Mouse (Mus musculus): ENCODE data around the gene Meox2. TPM values are rescaled to one million over a fixed set of nuclear protein-coding genes. Genes with fewer than 3 reads are reported as not detected.
"Not testable (repeated sequence)": the region's sequence is repeated elsewhere in the genome, so short reads cannot be mapped to it uniquely, and the experiment has no call there.

Gene Meox2
- total RNA-seq (2022), result under 1 TPM in 2 of 4 experiments, not detected in 2; 0.15 to 0.18 TPM

DNA sequence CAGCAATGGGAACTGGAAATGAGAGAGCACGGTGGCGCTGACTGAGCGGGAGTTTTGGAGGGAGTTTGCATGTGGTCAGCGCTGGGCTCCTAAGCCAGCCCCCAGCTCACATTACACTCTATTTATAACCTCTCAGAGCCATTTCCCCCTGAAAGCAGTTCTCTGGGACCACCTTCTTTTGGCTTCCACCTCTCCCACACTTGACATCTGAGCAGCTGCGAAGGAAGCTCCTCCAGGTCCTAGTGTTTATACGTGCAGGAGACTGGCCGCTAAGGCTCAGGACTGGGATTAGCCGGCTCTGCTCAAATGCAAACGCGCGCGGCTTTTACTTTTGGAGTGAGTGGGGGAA is at the start of gene Meox2:
Gene Meox2 (plus strand): TSS at position 151 of the 349 bp plus-strand sequence.
- no peak for DNase-seq (ENCODE audit: low spot score in 2 of 2)

DNA sequence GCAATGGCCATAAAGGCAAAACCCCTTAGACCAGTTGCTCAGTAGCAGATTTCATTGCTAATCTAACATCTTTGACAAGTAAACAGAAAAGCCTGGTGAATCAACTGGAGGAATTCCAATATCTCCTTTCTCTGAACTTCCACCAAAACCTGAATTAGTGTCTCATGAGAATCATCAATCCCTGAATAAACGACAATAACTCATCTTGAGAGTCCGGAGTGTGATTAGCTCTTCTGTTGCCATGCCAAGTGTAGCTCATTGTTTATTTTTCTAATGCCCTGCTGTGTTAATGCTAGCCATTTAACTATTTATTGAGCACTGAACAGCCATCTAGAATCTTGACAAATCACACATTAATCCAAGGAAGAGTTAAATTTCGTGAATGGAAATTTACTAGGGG is 35.7 kb upstream of the Meox2 start:
- no peak for DNase-seq (ENCODE audit: low spot score in 2 of 2)

DNA sequence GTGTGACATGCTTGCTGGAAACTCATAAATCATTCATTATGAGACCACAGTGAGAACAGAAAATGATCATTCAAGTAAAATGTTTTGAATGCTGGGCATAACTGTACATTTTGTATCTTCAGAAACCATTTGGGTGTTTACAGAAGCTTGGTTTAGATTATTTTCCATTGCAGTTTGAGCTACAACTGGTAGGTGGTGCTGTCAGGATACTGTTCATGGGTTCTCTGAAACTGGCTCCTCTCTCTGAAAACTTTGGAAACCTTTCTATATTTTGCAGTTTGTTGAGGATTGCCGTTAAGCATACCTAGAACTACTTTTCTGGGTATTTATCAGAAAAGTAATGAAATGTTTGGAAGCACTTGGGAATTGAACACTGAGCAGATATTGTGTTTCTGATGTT is 31.0 kb upstream of the Meox2 start:
- no peak for DNase-seq (ENCODE audit: low spot score in 2 of 2)

DNA sequence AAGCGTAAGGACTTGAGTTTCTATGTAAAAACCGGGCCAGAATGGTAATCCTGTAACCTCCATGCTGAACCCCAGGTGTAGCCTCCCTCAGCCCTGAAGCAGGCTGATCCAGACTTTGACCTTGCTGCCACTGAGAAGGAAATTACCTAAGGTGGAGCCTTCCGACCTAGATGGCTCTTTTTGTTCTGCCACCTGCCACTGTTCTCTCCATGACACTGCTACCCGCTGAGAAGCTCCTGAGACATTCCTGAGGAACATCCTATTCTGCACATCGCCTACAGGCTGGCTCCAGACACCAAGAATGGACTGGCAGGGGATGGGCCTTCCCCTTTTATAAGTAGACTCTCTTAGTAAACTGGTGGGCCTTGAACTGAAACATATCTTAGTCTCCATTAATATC is 28.3 kb upstream of the Meox2 start:
- not testable (repeated sequence) for DNase-seq (ENCODE audit: low spot score in 2 of 2)

DNA sequence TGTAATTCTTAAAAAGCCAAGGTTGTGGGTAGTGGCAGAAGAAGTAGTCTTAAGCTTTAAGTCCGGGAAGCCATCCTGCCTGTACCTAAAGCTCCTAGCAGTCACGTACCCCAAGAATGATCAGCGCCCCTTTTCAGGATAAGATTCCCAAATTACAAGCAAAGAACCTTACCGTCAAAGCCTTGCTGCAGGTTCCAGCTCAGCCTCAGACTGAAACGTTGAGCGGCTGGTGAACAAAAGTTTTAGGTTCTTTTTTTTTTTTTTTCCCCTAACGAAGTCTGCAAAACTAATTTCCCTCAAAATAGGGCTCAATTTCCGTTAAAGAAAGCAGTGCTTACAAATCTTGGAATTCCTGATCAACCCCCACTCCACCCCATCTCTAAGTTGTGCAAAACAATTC is 1.8 kb upstream of the Meox2 start:
- no peak for DNase-seq (ENCODE audit: low spot score in 2 of 2)

DNA sequence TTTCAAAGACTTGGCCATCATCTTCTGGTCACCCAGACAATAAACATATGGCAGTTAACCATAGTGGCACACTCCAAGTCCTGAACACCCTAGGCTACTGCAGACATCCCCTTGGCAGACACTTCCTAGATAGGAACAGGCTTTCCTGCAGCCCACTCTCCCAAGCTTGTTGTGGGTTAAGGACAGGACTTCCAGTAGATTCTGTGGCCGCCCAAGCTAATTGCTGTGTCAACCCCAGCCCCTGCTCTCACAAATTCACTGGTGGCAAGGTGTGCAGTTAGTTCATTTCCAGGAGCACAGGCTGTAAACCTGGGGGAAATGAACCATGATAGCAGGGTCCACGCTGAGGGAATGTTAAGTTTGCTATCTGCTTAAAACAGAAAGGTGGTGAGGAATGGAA is 1.2 kb upstream of the Meox2 start:
- no peak for DNase-seq (ENCODE audit: low spot score in 2 of 2)

DNA sequence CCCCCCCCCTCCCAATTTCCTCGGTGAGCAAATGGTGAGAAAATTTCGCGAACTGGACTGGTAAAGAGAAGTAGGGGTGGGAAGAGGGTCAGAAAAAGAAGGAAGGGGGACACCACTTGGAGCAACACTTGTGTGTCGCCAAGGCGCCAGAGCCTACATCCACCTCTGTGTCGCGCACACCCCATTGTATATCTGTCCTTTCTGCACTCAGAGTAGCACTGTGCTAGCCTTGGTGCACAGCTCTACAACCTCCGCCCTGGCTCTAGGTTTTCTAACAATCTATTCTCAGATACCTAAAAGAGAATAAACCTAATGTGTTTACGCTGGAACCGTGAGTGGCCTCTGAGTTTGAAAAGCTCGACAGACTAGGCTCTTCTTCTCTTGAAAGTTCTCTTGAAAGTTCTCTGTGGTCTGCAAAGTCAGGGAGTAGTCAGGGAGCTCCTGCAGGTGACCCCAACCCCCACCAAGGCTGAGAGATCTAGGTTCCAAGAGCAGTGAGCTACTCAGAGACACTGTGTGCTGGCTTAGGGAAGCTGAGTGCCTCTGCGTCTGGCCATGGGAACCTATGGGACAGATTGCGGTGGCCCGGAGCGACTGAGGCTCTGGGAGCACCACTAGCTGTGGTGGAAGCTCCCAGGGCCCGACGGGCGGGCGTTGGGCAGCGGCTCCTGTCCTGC is 489 bp upstream of the Meox2 start:
- no peak for DNase-seq (ENCODE audit: low spot score in 2 of 2)

DNA sequence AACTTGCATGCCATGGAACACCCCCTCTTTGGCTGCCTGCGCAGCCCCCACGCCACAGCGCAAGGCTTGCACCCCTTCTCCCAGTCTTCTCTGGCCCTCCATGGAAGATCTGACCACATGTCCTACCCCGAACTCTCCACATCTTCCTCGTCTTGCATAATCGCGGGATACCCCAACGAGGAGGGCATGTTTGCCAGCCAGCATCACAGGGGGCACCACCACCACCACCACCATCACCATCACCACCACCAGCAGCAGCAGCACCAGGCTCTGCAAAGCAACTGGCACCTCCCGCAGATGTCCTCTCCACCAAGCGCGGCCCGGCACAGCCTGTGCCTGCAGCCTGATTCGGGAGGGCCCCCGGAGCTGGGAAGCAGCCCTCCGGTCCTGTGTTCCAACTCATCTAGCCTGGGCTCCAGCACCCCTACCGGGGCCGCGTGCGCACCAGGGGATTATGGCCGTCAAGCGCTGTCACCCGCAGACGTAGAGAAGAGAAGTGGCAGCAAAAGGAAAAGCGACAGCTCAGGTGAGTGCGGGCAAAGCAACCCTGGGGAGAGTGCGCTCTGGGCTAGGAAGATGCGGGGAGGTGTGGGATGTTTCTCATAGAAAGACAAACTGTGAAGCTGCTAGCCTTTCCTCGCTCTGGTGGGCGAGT is 606 bp downstream of the Meox2 start:
- DNase-seq (ENCODE audit: low spot score in 2 of 2), result no peak

DNA sequence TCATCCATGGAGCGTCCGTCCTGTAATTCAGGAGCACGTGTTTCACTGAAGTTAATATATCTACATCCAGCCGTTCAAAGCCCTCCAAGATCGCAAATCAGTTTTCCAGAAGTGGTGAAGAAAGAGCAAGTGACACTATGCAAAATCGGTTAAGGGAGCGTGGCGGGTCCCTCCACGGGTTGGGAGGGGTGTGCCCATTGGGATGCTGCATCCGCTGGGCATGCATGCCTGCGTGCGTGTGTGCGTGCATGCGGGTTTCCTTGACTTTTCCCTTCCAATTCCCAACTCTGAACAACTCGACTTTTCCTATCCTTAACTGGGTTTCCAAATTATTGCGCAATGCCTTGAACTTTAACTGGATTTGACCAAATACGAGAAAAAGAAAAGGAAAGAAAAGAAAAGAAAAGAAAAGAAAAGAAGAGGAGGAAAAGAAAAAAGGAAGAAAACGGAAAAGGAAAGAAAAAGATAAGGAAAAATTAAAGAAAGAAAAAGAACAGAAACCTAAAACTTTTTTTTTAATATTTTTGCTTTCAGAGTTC is 1.2 kb downstream of the Meox2 start:
- no peak for DNase-seq (ENCODE audit: low spot score in 2 of 2)

DNA sequence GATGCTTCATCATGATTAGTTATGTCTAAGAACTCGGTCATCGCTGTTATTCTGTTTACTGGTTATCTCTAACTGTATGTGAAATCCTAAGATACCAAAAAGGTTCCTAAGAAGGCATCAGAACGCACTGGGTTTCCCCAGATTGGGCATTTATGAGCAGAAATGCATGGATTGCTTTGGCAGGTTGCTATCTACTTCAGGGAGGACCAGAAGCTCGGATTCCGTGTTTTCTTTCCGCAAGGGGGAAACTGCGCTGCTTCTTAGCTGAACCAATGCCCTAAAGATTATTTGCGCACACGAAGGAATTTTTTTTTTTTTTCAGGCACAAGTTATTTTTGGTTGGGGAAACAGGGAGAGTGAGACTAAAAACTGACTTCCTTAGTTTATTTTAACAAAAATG is 2.6 kb downstream of the Meox2 start:
- DNase-seq (ENCODE audit: low spot score in 2 of 2), result no peak

DNA sequence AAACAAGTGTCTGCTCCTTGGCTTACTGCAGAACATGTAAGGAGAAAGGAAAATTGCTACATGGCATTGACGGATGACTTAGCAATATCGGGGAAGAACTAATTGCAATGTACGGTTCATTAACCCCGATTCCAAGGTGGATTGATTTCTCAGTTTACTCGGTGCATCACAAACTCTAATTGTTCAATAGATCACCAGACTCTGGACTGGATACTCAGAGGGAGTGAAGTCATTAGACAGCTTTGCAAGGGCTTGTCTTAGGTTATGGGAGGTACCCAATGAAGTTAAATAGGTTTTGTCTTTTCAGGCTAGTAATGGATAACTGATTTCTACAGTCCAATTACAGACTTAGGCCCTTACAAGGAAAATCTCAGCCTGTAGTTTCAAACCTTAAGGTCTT is 10.9 kb downstream of the Meox2 start:
- DNase-seq (ENCODE audit: low spot score in 2 of 2), result no peak

DNA sequence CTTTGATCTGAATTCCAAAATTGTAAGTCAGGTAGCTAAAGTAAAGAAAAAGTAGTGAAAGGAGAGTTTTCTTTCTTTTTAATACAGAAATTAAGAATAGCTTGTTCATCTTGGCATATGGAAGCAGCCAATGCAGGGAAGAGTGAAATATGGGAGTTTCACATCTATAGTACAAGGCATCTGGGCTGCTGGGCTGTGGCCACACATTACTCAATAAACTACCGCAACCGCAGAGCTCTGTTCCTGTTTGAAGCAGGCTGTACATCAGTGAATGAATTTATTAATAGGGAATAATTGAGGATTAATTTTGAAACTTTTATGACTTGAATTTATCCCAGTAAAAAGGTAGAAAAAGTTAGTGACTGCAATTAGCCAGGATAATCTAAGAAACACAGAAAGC is 15.4 kb downstream of the Meox2 start:
- no peak for DNase-seq (ENCODE audit: low spot score in 2 of 2)

DNA sequence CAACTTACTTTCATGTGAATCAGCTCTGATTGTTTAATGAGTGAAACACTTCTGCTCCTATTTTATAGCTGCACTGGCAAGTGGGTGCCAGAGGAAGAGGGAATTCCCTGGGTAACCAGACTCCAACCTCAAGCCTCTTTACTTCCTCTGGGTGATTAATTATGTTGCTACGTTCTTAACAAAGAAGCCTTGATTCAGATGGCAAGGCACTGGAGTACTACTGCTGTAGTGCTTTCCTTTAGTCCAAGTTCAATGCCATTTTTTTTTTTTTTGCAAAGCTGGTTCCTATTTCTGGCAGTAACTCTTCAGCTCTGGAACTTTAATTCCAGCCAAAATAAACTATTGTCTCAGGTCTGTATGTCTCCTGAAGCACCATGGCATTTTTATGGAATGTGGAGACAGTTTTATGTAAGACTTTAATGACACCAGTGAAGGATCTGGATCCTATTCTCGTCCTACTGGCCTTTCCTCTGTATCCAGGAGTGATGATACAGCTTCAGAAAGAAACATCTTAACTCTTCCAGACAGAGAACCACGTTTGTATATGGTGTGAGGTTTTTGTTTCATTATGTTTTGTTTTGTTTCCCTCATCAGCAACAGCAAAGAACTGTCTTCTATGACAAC is 33.9 kb downstream of the Meox2 start:
- no peak for DNase-seq (ENCODE audit: low spot score in 2 of 2)

DNA sequence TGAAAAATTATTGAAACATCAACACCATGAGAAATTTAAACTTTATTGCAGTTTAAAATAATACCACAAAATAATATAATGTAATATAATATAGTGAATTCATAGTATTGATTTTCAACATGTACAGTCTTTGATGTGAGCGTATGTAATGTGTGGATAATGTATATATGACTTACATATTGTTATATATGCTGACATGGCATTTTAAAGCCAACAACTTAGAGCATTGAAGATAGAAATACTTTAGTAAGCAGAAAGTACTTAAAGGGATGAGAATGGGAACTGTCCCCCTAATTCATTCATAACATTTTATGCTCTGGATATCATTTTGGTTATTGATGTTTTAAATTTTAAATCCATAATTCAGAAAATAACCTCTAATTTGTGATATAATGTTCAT is 35.5 kb downstream of the Meox2 start:
- DNase-seq (ENCODE audit: low spot score in 2 of 2), result no peak

DNA sequence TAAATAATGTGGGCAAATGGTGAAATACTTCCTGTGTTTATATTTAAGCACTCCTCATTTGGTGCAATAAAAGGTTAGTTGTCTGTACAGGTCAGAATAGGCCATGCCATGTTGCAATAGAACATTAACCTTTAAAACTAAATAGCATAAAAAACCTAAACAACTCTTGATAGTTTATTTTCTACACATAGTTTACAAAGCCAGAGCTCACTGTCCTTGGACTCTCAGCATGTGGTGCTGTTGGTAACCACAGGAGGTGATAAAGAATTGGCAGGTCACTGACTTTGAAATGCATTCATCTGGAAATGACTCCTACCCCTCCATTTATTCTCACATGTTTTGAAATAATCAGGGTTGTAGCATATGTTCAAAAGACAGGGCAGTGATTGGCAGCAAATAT is 59.4 kb downstream of the Meox2 start:
- DNase-seq (ENCODE audit: low spot score in 2 of 2), result no peak

DNA sequence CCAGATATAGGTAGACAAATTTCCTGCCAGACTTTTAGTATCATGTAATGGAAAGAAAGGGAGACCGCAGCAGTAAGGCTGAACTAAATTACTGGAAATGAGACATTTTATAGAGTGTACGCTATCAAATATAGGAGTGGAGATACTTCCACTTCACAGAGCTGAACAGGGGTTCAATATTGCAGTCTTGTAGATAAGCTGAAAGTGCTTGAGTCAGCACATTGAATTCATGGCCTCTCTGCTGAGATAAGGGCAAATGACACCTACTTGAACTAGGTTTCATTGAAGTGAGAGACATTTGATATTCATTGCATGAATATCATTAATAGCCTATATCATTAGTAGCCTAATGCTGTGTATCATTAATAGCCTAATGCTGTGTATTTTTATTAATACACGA is 65.0 kb downstream of the Meox2 start:
- no peak for DNase-seq (ENCODE audit: low spot score in 2 of 2)

DNA sequence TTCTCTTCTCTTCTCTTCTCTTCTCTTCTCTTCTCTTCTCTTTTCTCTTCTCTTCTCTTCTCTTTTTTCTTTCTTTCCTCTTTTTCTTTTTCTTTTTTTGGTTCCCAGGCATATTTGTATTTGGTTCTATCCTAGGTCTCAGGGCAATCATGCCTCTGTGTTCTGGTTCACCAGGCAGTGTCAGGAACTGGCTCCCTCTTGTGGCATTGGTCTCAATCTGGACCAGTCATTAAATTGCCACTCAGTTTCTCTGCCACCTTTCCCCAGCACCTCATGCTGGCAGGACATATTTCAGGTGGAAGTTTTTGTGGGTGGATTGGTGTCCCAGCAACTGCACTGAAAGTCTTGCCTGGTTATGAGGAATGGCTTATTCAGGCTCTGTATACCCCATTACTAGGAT is 75.3 kb downstream of the Meox2 start:
- DNase-seq (ENCODE audit: low spot score in 2 of 2), result no peak

DNA sequence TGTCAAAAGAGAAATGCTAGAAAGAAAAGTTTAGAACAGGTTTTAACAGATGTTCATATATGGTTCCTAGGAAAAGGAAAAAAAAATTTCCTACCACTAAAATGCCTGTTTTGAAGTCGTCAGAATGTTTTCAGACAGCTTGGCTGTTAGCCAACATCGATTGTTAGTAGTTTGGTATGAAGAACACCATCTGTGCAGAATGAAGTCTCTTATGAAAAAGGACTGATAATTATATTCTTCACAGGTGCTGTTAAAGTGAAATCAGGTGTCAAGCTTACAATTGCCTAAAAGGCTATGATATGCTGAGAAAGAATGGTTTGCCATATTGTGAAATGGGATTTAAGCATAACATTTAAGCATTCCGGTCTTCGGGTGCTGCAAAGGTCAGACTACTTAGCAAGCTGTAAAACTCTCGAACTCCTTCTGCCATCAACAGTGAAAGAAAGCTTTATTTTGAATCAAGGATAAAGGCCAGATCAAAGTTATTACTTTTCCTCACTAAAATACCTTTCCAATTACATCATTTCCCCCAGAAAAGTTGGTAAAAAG is 80.7 kb downstream of the Meox2 start:
- no peak for DNase-seq (ENCODE audit: low spot score in 2 of 2)

Measured in left cerebral cortex, adult 8-10 months (tissue).